Mouse (Mus musculus) telencephalon, adult 2 months (tissue): ENCODE results near the gene Pithd1.
"Not testable (repeated sequence)": the region's sequence is repeated elsewhere in the genome, so short reads cannot be mapped to it uniquely, and the experiment has no call there.

Source experiments
- DNase-seq: peaks from one replicate; pipeline ENCODE4 v3.0.0-alpha.2; 2011; ENCODE audit warnings: low read depth, low spot score

Gene Pithd1

GRCm38 (mm10) chr4:135962198-135962597, 24.9 kb downstream of the Pithd1 start:
- DNase-seq: no peak

GRCm38 (mm10) chr4:135961709-135962108, 25.4 kb downstream of the Pithd1 start:
- DNase-seq: no peak

GRCm38 (mm10) chr4:135960717-135961116, 26.3 kb downstream of the Pithd1 start:
- no peak for DNase-seq

- DNase-seq: no peak
Observed at GRCm38 (mm10) chr4:135958354-135958753, 28.7 kb downstream of the Pithd1 start.

- no peak for DNase-seq
Observed at GRCm38 (mm10) chr4:135955886-135956285, 31.2 kb downstream of the Pithd1 start.

GRCm38 (mm10) chr4:135954241-135954640, 32.8 kb downstream of the Pithd1 start:
- no peak for DNase-seq

- no peak for DNase-seq
Observed at GRCm38 (mm10) chr4:135953179-135953578, 33.9 kb downstream of the Pithd1 start.

- DNase-seq: no peak
Observed at GRCm38 (mm10) chr4:135951505-135951904, 35.6 kb downstream of the Pithd1 start.

- no peak for DNase-seq
Observed at GRCm38 (mm10) chr4:135950365-135950764, 36.7 kb downstream of the Pithd1 start.

- DNase-seq: no peak
Observed at GRCm38 (mm10) chr4:135949911-135950310, 37.2 kb downstream of the Pithd1 start.

- DNase-seq: no peak
Observed at GRCm38 (mm10) chr4:135949475-135949874, 37.6 kb downstream of the Pithd1 start.

- DNase-seq: no peak
Observed at GRCm38 (mm10) chr4:135948142-135948541, 38.9 kb downstream of the Pithd1 start.

- no peak for DNase-seq
Observed at GRCm38 (mm10) chr4:135946659-135947301, 40.3 kb downstream of the Pithd1 start.

- DNase-seq: peak; percentile 84
Observed at GRCm38 (mm10) chr4:135946278-135946658, 40.8 kb downstream of the Pithd1 start, which contains the start of gene Hmgcl. TSS of gene Hmgcl (plus strand) at chr4:135946448.

GRCm38 (mm10) chr4:135945706-135946105, 41.4 kb downstream of the Pithd1 start:
- no peak for DNase-seq

- no peak for DNase-seq
Observed at GRCm38 (mm10) chr4:135943389-135943788, 43.7 kb downstream of the Pithd1 start.

GRCm38 (mm10) chr4:135942193-135942592, 44.9 kb downstream of the Pithd1 start:
- no peak for DNase-seq

GRCm38 (mm10) chr4:135941026-135941425, 46.0 kb downstream of the Pithd1 start:
- DNase-seq: not testable (repeated sequence)

GRCm38 (mm10) chr4:135938858-135939257, 48.2 kb downstream of the Pithd1 start:
- DNase-seq: no peak

- DNase-seq: no peak
Observed at GRCm38 (mm10) chr4:135935502-135935901, 51.6 kb downstream of the Pithd1 start.

- no peak for DNase-seq
Observed at GRCm38 (mm10) chr4:135934708-135935500, 52.2 kb downstream of the Pithd1 start.

GRCm38 (mm10) chr4:135931832-135932231, 55.2 kb downstream of the Pithd1 start:
- DNase-seq: no peak

- DNase-seq: no peak
Observed at GRCm38 (mm10) chr4:135930239-135930638, 56.8 kb downstream of the Pithd1 start.
